Mouse (Mus musculus) neutrophil, adult 5-6 weeks (primary cell): ENCODE results near the gene Trp53rkb. TPM values are rescaled to one million over a fixed set of nuclear protein-coding genes. Genes with fewer than 3 reads are reported as not detected.
"Not testable (repeated sequence)": the region's sequence is repeated elsewhere in the genome, so short reads cannot be mapped to it uniquely, and the experiment has no call there.

Experiments used
- ATAC-seq: fragments of 151-379, 151-347 bp; 2 replicates; pipeline ENCODE4 v1.8.0; 2017; ENCODE audit warnings: mild to moderate bottlenecking, moderate TSS enrichment; ENCODE audit not compliant: insufficient number of reproducible peaks, poor library complexity, low FRiP score, severe bottlenecking; ENCODE audit errors: extremely low read depth
- total RNA-seq: library from RNA; stranded (forward); fragments of 200-1000 nt; gene quantifications from 2 replicates; pipeline ENCODE4 v1.2.3, GENCODE M21; 2017

Gene Trp53rkb
- total RNA-seq, result 6.1 and 6.8 TPM in 2 replicates

GRCm38 (mm10) chr2:166792355-166792754 is at the start of gene Trp53rkb:
Gene Trp53rkb (plus strand): TSS chr2:166792531.
- no peak for ATAC-seq

GRCm38 (mm10) chr2:166743504-166743903 is 48.8 kb upstream of the Trp53rkb start:
- no peak for ATAC-seq

- ATAC-seq, result no peak
Observed at GRCm38 (mm10) chr2:166744433-166744832, 47.9 kb upstream of the Trp53rkb start.

GRCm38 (mm10) chr2:166745849-166746248 is 46.5 kb upstream of the Trp53rkb start:
- ATAC-seq, result peak; percentile 59

- ATAC-seq, result not testable (repeated sequence)
Observed at GRCm38 (mm10) chr2:166746261-166746913, 45.9 kb upstream of the Trp53rkb start.

GRCm38 (mm10) chr2:166750620-166751191 is 41.6 kb upstream of the Trp53rkb start:
- no peak for ATAC-seq

- ATAC-seq, result no peak
Observed at GRCm38 (mm10) chr2:166754194-166754593, 38.1 kb upstream of the Trp53rkb start.

GRCm38 (mm10) chr2:166754760-166755159 is 37.6 kb upstream of the Trp53rkb start:
- no peak for ATAC-seq

- no peak for ATAC-seq
Observed at GRCm38 (mm10) chr2:166757969-166758368, 34.4 kb upstream of the Trp53rkb start.

GRCm38 (mm10) chr2:166764051-166764450 is 28.3 kb upstream of the Trp53rkb start:
- no peak for ATAC-seq

GRCm38 (mm10) chr2:166767591-166767990 is 24.7 kb upstream of the Trp53rkb start:
- ATAC-seq, result no peak

- peak; percentile 36; the same call in 1 of the 2 replicates for ATAC-seq
Observed at GRCm38 (mm10) chr2:166771396-166771795, 20.9 kb upstream of the Trp53rkb start.

- ATAC-seq, result no peak
Observed at GRCm38 (mm10) chr2:166773587-166773986, 18.7 kb upstream of the Trp53rkb start.

GRCm38 (mm10) chr2:166774275-166774674 is 18.1 kb upstream of the Trp53rkb start:
- no peak for ATAC-seq

GRCm38 (mm10) chr2:166775357-166775893 is 16.9 kb upstream of the Trp53rkb start:
- ATAC-seq, result no peak

GRCm38 (mm10) chr2:166776272-166776671 is 16.1 kb upstream of the Trp53rkb start:
- ATAC-seq, result peak; percentile 48; the same call in 1 of the 2 replicates

GRCm38 (mm10) chr2:166779956-166780355 is 12.4 kb upstream of the Trp53rkb start:
- ATAC-seq, result no peak

GRCm38 (mm10) chr2:166780980-166781578 is 11.3 kb upstream of the Trp53rkb start:
- ATAC-seq, result peak; percentile 76

- no peak for ATAC-seq
Observed at GRCm38 (mm10) chr2:166784376-166784775, 8.0 kb upstream of the Trp53rkb start.
